Mouse (Mus musculus) urinary bladder, postnatal 10 days (tissue): ENCODE data around the gene Adam12.

Source experiments
- DNase-seq: peaks from one replicate; pipeline ENCODE4 v3.0.0; 2022; ENCODE audit warnings: low spot score

Adam12 gene

GRCm38 (mm10) chr7:134149351-134149750 lies 82.6 kb downstream of the Adam12 start:
- no peak for DNase-seq

- no peak for DNase-seq
Measured at GRCm38 (mm10) chr7:134147561-134147960, 84.4 kb downstream of the Adam12 start.

- no peak for DNase-seq
Measured at GRCm38 (mm10) chr7:134146821-134147220, 85.1 kb downstream of the Adam12 start.

- no peak for DNase-seq
Measured at GRCm38 (mm10) chr7:134144111-134144510, 87.8 kb downstream of the Adam12 start.

GRCm38 (mm10) chr7:134139291-134139949 lies 92.5 kb downstream of the Adam12 start:
- no peak for DNase-seq

GRCm38 (mm10) chr7:134132323-134132722 lies 99.6 kb downstream of the Adam12 start:
- no peak for DNase-seq

GRCm38 (mm10) chr7:134128087-134128522 lies 103.8 kb downstream of the Adam12 start:
- no peak for DNase-seq

- DNase-seq = no peak
Measured at GRCm38 (mm10) chr7:134121397-134121796, 110.5 kb downstream of the Adam12 start.

- DNase-seq = no peak
Measured at GRCm38 (mm10) chr7:134115438-134115837, 116.5 kb downstream of the Adam12 start.

- DNase-seq = no peak
Measured at GRCm38 (mm10) chr7:134114311-134115188, 117.4 kb downstream of the Adam12 start.

GRCm38 (mm10) chr7:134113829-134114228 lies 118.1 kb downstream of the Adam12 start:
- DNase-seq = no peak

- DNase-seq = no peak
Measured at GRCm38 (mm10) chr7:134110116-134110515, 121.8 kb downstream of the Adam12 start.

- DNase-seq = no peak
Measured at GRCm38 (mm10) chr7:134107849-134108248, 124.1 kb downstream of the Adam12 start.

GRCm38 (mm10) chr7:134099010-134099409 lies 132.9 kb downstream of the Adam12 start:
- DNase-seq = no peak

GRCm38 (mm10) chr7:134097861-134098260 lies 134.1 kb downstream of the Adam12 start:
- no peak for DNase-seq

GRCm38 (mm10) chr7:134093871-134094270 lies 138.1 kb downstream of the Adam12 start:
- DNase-seq = no peak

GRCm38 (mm10) chr7:134090764-134091163 lies 141.2 kb downstream of the Adam12 start:
- no peak for DNase-seq

- no peak for DNase-seq
Measured at GRCm38 (mm10) chr7:134090256-134090655, 141.7 kb downstream of the Adam12 start.

GRCm38 (mm10) chr7:134088548-134089347 lies 143.2 kb downstream of the Adam12 start:
- DNase-seq = no peak

GRCm38 (mm10) chr7:134085396-134085795 lies 146.6 kb downstream of the Adam12 start:
- DNase-seq = no peak

GRCm38 (mm10) chr7:134084926-134085325 lies 147.0 kb downstream of the Adam12 start:
- DNase-seq = no peak

- DNase-seq = no peak
Measured at GRCm38 (mm10) chr7:134081307-134082072, 150.5 kb downstream of the Adam12 start.
